Mouse (Mus musculus): Measurements from ENCODE around the gene Gm8138. TPM values are rescaled to one million over a fixed set of nuclear protein-coding genes. Genes with fewer than 3 reads are reported as not detected.
"Not testable (repeated sequence)": the region's sequence is repeated elsewhere in the genome, so short reads cannot be mapped to it uniquely, and the experiment has no call there.

The Gm8138 gene
- polyA plus RNA-seq (2014; fragmentation: Nextera tagmentation; extraction: Ambion mirVana), result not detected in 2 replicates

- H3K27ac ChIP-seq (replicated peaks; ENCODE audit: low read depth, low read length); H3K36me3 ChIP-seq (replicated peaks; ENCODE audit: control insufficient read depth, insufficient read depth, low read depth, low read length); H3K9me3 ChIP-seq (replicated peaks; ENCODE audit: control insufficient read depth, low read length); H3K4me3 ChIP-seq (ENCODE audit: low read depth, low read length); H3K27me3 ChIP-seq (ENCODE audit: control insufficient read depth, insufficient read depth, low read length); H3K4me1 ChIP-seq (ENCODE audit: control insufficient read depth, insufficient read depth, low read length); ATAC-seq (replicated peaks; ENCODE audit: insufficient number of reproducible peaks, low FRiP score, low TSS enrichment, low read depth); DNase-seq (ENCODE audit: low spot score); H3K9ac ChIP-seq (replicated peaks; ENCODE audit: low read length); H3K4me2 ChIP-seq (ENCODE audit: low read depth, low read length): not testable (repeated sequence)
- no CpG with 5 or more reads among the region's 3 CpGs for WGBS
Measured at GRCm38 (mm10) chr14:43416250-43416649, at the start of gene Gm8138. TSS of gene Gm8138 (minus strand) at chr14:43416350.

- not testable (repeated sequence) for H3K36me3 ChIP-seq (replicated peaks; ENCODE audit: control insufficient read depth, insufficient read depth, low read depth, low read length); H3K27ac ChIP-seq (replicated peaks; ENCODE audit: low read depth, low read length); H3K4me1 ChIP-seq (ENCODE audit: control insufficient read depth, insufficient read depth, low read length); ATAC-seq (replicated peaks; ENCODE audit: insufficient number of reproducible peaks, low FRiP score, low TSS enrichment, low read depth); H3K27me3 ChIP-seq (ENCODE audit: control insufficient read depth, insufficient read depth, low read length); H3K4me3 ChIP-seq (ENCODE audit: low read depth, low read length); DNase-seq (ENCODE audit: low spot score); H3K9ac ChIP-seq (replicated peaks; ENCODE audit: low read length); H3K4me2 ChIP-seq (ENCODE audit: low read depth, low read length); H3K9me3 ChIP-seq (replicated peaks; ENCODE audit: control insufficient read depth, low read length)
- WGBS, result 78% methylated on average over 8 of the region's 11 CpGs
Measured at GRCm38 (mm10) chr14:43361713-43362112, 54.4 kb downstream of the Gm8138 start.

Other genes starting within 250 kb of the Gm8138 start
- gene Gm7233, start 236.5 kb downstream of the Gm8138 start, polyA plus RNA-seq (2014; fragmentation: Nextera tagmentation; extraction: Ambion mirVana), result not detected in 2 replicates
- gene Gm8122, start 181.0 kb downstream of the Gm8138 start, polyA plus RNA-seq (2014; fragmentation: Nextera tagmentation; extraction: Ambion mirVana), result not detected in 2 replicates
- not detected in 2 replicates for gene Gm8126, start 157.7 kb downstream of the Gm8138 start, polyA plus RNA-seq (2014; fragmentation: Nextera tagmentation; extraction: Ambion mirVana)
- gene Gm9732, start 141.3 kb downstream of the Gm8138 start, polyA plus RNA-seq (2014; fragmentation: Nextera tagmentation; extraction: Ambion mirVana), result not detected in 2 replicates
- not detected in 2 replicates for gene Gm8127, start 122.5 kb downstream of the Gm8138 start, polyA plus RNA-seq (2014; fragmentation: Nextera tagmentation; extraction: Ambion mirVana)
- gene 1700001F09Rik, start 68.5 kb downstream of the Gm8138 start, polyA plus RNA-seq (2014; fragmentation: Nextera tagmentation; extraction: Ambion mirVana), result not detected in 2 replicates
- not detected in 2 replicates for gene Gm5799, start 127.2 kb upstream of the Gm8138 start, polyA plus RNA-seq (2014; fragmentation: Nextera tagmentation; extraction: Ambion mirVana)
- not detected in 2 replicates for gene Gm17654, start 162.8 kb upstream of the Gm8138 start, polyA plus RNA-seq (2014; fragmentation: Nextera tagmentation; extraction: Ambion mirVana)
- gene Gm10375, start 191.7 kb upstream of the Gm8138 start, polyA plus RNA-seq (2014; fragmentation: Nextera tagmentation; extraction: Ambion mirVana), result not detected in 2 replicates

All from embryonic facial prominence, embryonic 11.5 days (tissue).